Mouse (Mus musculus) myocyte (in vitro differentiated cells): ENCODE measurements around the gene Supt6. TPM values are rescaled to one million over a fixed set of nuclear protein-coding genes. Genes with fewer than 3 reads are reported as not detected.
A peak's percentile ranks its signal among the peaks of the same experiment; 100 is the strongest.

Experiments
- H3K27me3 ChIP-seq: one replicate; pipeline ENCODE4 v1.6.1; 2011; ENCODE audit not compliant: control insufficient read depth, insufficient read depth, insufficient read length
- H3K36me3 ChIP-seq: one replicate; pipeline ENCODE4 v1.6.1; 2011; ENCODE audit not compliant: control insufficient read depth, insufficient read depth
- H3K4me2 ChIP-seq: one replicate; pipeline ENCODE4 v1.6.1; 2011; ENCODE audit warnings: low read depth, control low read depth
- H3K4me3 ChIP-seq: one replicate; pipeline ENCODE4 v1.5.1; 2011; ENCODE audit warnings: mild to moderate bottlenecking, control low read depth, moderate library complexity
- H3K79me2 ChIP-seq: one replicate; pipeline ENCODE4 v1.6.1; 2011; ENCODE audit not compliant: control insufficient read depth, insufficient read depth
- H3ac ChIP-seq: one replicate; pipeline ENCODE4 v1.6.1; 2011; ENCODE audit not compliant: control insufficient read depth, insufficient read length
- CEBPB ChIP-seq: IDR thresholded peaks from 2 replicates; pipeline ENCODE4 v1.6.1; 2011; ENCODE audit warnings: mild to moderate bottlenecking, moderate library complexity; ENCODE audit not compliant: poor library complexity, insufficient read depth, severe bottlenecking
- E2F4 ChIP-seq: IDR thresholded peaks from one replicate; pipeline ENCODE4 v1.6.1; 2011; ENCODE audit warnings: mild to moderate bottlenecking, control low read depth, moderate library complexity; ENCODE audit not compliant: insufficient read depth
- MAX ChIP-seq: IDR thresholded peaks from one replicate; pipeline ENCODE4 v1.6.1; 2011; ENCODE audit warnings: low read depth, mild to moderate bottlenecking, control low read depth
- MYOD1 ChIP-seq, 3 experiments: IDR thresholded peaks; one replicate each; pipeline ENCODE4 v1.6.1; 2011; ENCODE audit warnings: control low read depth in 2 of 3, low read depth in 2 of 3, mild to moderate bottlenecking in 2 of 3, moderate library complexity in 1 of 3; ENCODE audit not compliant: insufficient read length in 2 of 3, control insufficient read depth in 1 of 3
- MYOG ChIP-seq, 3 experiments: IDR thresholded peaks; one replicate each; pipeline ENCODE4 v1.6.1; 2011; ENCODE audit warnings: control low read depth in 2 of 3, low read depth in 2 of 3, mild to moderate bottlenecking in 2 of 3; ENCODE audit not compliant: insufficient read length in 2 of 3, control insufficient read depth in 1 of 3, insufficient read depth in 1 of 3
- POLR2A ChIP-seq: IDR thresholded peaks from one replicate; pipeline ENCODE4 v1.6.1; 2011; ENCODE audit warnings: low read depth, mild to moderate bottlenecking, control low read depth, moderate library complexity; ENCODE audit not compliant: insufficient read length
- POLR2AphosphoS2 ChIP-seq: IDR thresholded peaks from one replicate; pipeline ENCODE4 v1.6.1; 2011; ENCODE audit warnings: low read depth, control low read depth; ENCODE audit not compliant: insufficient read length
- REST ChIP-seq: IDR thresholded peaks from one replicate; pipeline ENCODE4 v1.6.1; 2011; ENCODE audit warnings: mild to moderate bottlenecking, control low read depth, moderate library complexity; ENCODE audit not compliant: insufficient read depth, insufficient read length
- SRF ChIP-seq: IDR thresholded peaks from one replicate; pipeline ENCODE4 v1.6.1; 2011; ENCODE audit warnings: low read depth; ENCODE audit not compliant: control insufficient read depth, insufficient read length
- TCF12 ChIP-seq: IDR thresholded peaks from one replicate; pipeline ENCODE4 v1.6.1; 2011; ENCODE audit warnings: mild to moderate bottlenecking, control low read depth; ENCODE audit not compliant: poor library complexity, insufficient read depth, severe bottlenecking
- TCF3 ChIP-seq: IDR thresholded peaks from one replicate; pipeline ENCODE4 v1.6.1; 2011; ENCODE audit warnings: low read depth, control low read depth; ENCODE audit not compliant: insufficient read length
- USF1 ChIP-seq: IDR thresholded peaks from one replicate; pipeline ENCODE4 v1.6.1; 2011; ENCODE audit warnings: low read depth, mild to moderate bottlenecking, control low read depth, moderate library complexity
- polyA plus RNA-seq: library from polyadenylated mRNA; unstranded; fragments of >200 nt; fragmentation: generic; extraction: Trizol; gene quantifications from one replicate; pipeline ENCODE4 v1.2.1, GENCODE M21; 2012; ENCODE audit warnings: missing spikeins

Gene Supt6
- polyA plus RNA-seq, 1 experiment: 42.3 TPM

DNA sequence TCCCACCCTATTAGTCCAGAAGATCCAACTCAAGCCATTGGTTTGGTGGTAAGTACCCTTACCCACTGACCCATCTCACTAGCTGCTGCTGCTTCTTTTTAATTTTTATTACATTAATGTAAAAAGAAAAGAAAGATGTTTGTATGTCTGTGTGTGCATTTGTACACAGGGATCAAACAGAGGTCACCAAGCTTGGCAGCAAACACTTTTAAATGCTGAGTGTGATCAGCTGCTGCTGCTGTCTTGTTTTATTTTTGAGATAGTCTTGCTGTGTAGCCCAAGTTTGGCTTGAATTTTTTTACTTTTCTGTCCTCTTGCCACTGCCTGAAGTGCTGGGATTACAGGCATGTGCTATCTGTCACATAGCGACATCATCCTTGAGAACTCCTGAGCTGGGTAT is 29.8 kb upstream of the Supt6 start:
- H3ac ChIP-seq: no peak overlapping the region
- no peaks in the 10 kb centered on the region for H3K79me2 ChIP-seq
- TF ChIP-seq CEBPB: no peak
- no peak for TF ChIP-seq USF1
- TF ChIP-seq E2F4: no peak
- TF ChIP-seq MAX: no peak
- no peak for TF ChIP-seq REST
- TF ChIP-seq MYOD1 (IDR thresholded peaks at IDR 0.05; ENCODE audit: control insufficient read depth in 1 of 3, insufficient read length in 2 of 3, low read depth in 2 of 3): no peak
- H3K4me2 ChIP-seq: no peak overlapping the region
- H3K27me3 ChIP-seq: no peaks in the 10 kb centered on the region
- no peak overlapping the region for H3K4me3 ChIP-seq
- H3K36me3 ChIP-seq: peaks cover 68% of the 10 kb centered on the region

DNA sequence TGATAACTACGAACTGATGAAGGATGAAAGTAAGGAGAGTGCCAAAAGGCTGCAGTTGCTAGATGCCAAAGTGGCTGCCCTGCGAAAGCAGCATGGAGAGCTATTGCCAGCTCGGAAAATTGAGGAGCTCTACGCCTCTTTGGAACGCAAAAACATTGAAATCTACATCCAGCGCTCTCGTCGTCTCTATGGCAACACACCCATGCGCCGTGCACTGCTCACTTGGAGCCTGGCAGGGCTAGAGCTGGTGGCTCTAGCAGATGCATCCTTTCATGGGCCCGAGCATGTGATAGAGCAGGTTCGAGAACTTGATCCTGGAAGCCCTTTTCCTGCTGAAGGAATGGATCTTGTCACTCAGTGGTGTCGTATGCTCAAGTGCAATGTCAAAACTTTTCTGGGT is 26.2 kb upstream of the Supt6 start:
- TF ChIP-seq USF1: no peak
- TF ChIP-seq POLR2AphosphoS2: no peak
- no peak for TF ChIP-seq MYOD1 (IDR thresholded peaks at IDR 0.05; ENCODE audit: control insufficient read depth in 1 of 3, insufficient read length in 2 of 3, low read depth in 2 of 3)
- H3K4me3 ChIP-seq: no peak overlapping the region

DNA sequence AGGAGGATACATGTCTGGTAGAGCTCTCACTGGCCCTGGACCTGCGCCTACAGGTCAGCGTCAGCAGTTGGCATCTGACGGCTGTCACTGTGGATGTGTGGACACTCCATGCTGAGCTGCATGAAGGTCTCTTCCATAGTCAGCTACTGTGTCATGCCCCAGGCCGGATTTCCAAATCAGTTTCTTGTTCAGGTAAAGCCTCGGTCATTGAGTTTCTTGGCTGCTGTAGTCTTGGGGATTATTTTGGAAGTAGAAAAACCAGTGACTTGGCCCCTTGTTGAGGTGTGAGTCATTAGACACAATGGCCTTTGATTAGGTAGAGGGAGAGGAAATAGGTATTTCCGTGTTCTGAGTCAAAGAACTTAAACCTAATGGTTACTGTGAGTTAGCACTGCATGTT is 19.8 kb upstream of the Supt6 start:
- H3K36me3 ChIP-seq: peaks cover 58% of the 10 kb centered on the region
- H3K79me2 ChIP-seq: peaks cover 15% of the 10 kb centered on the region
- H3K4me2 ChIP-seq: no peak overlapping the region
- no peak overlapping the region for H3ac ChIP-seq
- H3K4me3 ChIP-seq: no peak overlapping the region
- TF ChIP-seq POLR2AphosphoS2 (no peak), POLR2A (no peak), SRF (no peak), TCF3 (no peak), MYOD1 (IDR thresholded peaks at IDR 0.05; ENCODE audit: control insufficient read depth in 1 of 3, insufficient read length in 2 of 3, low read depth in 2 of 3) (no peak), CEBPB (no peak), MAX (no peak), TCF12 (no peak), USF1 (no peak)
- no peaks in the 10 kb centered on the region for H3K27me3 ChIP-seq

More for the DNA sequence above, 26.2 kb upstream of the Supt6 start:
- Histone ChIP-seq H3K79me2 (no peaks in the 10 kb centered on the region), H3K4me2 (no peak overlapping the region), H3ac (no peak overlapping the region), H3K27me3 (no peaks in the 10 kb centered on the region), H3K36me3 (peaks cover 72% of the 10 kb centered on the region)

DNA sequence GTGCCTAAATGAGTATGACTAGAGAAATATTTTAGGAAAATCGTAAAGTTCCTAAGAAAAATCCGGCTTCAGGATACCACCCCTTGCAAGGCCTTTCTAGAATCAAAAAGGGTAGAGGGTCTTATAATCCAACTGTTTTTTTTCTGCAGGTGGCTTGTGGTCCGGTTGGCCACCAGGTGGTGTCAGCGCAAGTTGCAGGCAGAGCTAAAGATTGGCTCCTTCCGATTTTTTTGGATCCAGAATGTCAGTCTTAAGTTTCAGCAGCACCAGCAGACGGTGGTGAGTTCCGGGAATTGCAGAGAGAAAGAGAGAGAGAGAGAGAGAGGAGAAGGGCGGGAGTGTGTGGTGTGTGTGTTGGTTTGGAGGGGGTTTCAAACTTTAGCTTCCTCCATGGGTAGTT is 16.8 kb upstream of the Supt6 start:
- TF ChIP-seq CEBPB (no peak), TCF12 (no peak), POLR2AphosphoS2 (no peak), REST (no peak), POLR2A (no peak), E2F4 (no peak), USF1 (no peak), SRF (no peak), MYOG (IDR thresholded peaks at IDR 0.05; ENCODE audit: control insufficient read depth in 1 of 3, insufficient read depth in 1 of 3, insufficient read length in 2 of 3, low read depth in 2 of 3) (no peak), MAX (no peak)

DNA sequence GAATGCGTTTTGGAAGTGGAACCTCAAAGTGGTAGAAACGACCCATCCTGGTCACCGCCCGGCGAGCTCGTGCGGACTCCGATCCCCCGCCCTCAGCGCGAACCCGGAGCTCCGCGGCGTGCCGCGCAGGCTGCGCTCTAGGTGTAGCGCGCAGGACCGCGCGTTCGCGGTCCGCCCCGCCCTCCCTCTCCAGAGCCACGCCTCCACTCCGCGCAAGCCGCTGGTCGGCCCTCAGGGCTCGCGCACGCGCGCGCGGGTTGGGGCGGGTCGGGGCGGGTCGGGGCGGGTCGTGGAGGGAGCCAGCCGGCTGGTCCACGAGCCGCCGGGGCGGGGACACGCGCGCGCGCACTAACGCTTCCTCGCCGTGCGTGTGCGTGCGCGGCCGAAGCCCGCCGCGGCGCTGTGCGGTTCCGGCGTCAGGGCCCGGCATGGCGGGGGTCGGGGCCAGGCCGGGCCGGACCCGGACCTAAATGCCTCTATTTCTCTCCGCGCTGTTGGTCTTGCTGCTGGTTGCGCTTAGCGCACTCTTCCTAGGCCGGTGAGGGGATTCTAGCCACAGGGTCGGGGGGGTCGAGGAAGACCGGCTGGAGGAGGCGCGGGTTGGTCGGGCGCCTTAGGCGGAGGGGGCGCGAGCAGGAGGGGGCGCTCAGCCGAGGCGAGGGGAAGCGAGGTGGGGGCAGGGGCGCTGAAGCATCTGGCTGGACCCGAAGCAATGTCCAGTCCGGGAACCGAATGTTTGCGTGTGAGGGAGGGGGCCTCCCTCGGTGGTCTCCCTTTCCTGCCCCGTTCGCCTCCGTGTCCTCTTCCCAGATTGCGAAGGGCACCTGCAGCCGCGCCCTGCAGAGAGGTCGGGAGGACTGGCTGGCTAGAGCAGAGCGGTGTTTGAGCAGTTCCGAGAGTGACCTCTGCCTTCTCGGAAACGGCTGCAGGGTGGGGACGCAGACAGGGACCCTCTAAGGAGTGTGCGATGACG is 15.9 kb upstream of the Supt6 start, which contains the start of gene 2610507B11Rik:
Gene 2610507B11Rik, plus strand, starts transcription at position 373 of the 973 bp plus-strand sequence.
- peaks cover 26% of the 10 kb centered on the region for H3K36me3 ChIP-seq
- peaks cover 15% of the 10 kb centered on the region for H3K79me2 ChIP-seq
- no peak for TF ChIP-seq MAX
- peak in 1 of 3 experiments; percentile 7 for TF ChIP-seq MYOD1 (IDR thresholded peaks at IDR 0.05; ENCODE audit: control insufficient read depth in 1 of 3, insufficient read length in 2 of 3, low read depth in 2 of 3)
- no peak for TF ChIP-seq USF1
- peak; percentile 82 for TF ChIP-seq POLR2A
- no peak for TF ChIP-seq SRF
- TF ChIP-seq POLR2AphosphoS2: peak; percentile 71
- peak in 1 of 3 experiments; percentile 16 for TF ChIP-seq MYOG (IDR thresholded peaks at IDR 0.05; ENCODE audit: control insufficient read depth in 1 of 3, insufficient read depth in 1 of 3, insufficient read length in 2 of 3, low read depth in 2 of 3)

More for the DNA sequence above, 16.8 kb upstream of the Supt6 start:
- Histone ChIP-seq H3ac (peak overlapping the region; percentile 30), H3K4me3 (peak overlapping the region; percentile 91), H3K27me3 (no peaks in the 10 kb centered on the region), H3K79me2 (peaks cover 15% of the 10 kb centered on the region), H3K36me3 (peaks cover 35% of the 10 kb centered on the region), H3K4me2 (peak overlapping the region; percentile 79)

More for the DNA sequence above, 15.9 kb upstream of the Supt6 start, which contains the start of gene 2610507B11Rik:
- Histone ChIP-seq H3K4me2 (peak within 1 kb of the TSS; percentile 79), H3K27me3 (no peaks in the 10 kb centered on the region), H3K4me3 (peak within 1 kb of the TSS; percentile 91), H3ac (peak within 1 kb of the TSS; percentile 30)
